Mouse (Mus musculus): ENCODE measurements at regions not wholly inside any gene's neighbourhood (a gene's known extent, or its start where the extent isn't known, plus 50 kb on each side); places are given as distances from the start of the nearest gene placed in this dataset.
A peak's percentile ranks its signal among the peaks of the same experiment; 100 is the strongest.

DNA sequence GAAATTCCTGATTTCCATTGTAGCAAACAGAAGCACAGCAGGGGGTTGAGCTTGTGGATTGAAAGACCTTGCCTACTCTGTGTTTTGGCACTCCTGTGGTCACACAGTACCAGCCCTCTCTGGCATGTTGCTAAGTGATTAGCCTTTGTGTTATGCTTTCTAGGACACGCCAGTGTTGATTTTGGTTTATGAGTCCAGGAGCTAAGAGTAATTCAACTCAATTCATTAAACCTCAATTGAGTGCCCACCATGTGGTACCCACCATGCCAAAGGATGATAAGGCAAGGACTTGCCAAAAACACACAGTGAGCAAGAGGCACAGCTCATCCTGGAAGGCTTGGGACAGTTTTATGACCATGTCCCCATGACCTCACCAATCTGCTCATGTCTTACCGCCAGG is 221.1 kb upstream of the Sox14 start:
- DNase-seq: no peak

GRCm38 (mm10) chr9:100095559-100095959 is 219.6 kb upstream of the Sox14 start:
- DNase-seq: no peak

DNA sequence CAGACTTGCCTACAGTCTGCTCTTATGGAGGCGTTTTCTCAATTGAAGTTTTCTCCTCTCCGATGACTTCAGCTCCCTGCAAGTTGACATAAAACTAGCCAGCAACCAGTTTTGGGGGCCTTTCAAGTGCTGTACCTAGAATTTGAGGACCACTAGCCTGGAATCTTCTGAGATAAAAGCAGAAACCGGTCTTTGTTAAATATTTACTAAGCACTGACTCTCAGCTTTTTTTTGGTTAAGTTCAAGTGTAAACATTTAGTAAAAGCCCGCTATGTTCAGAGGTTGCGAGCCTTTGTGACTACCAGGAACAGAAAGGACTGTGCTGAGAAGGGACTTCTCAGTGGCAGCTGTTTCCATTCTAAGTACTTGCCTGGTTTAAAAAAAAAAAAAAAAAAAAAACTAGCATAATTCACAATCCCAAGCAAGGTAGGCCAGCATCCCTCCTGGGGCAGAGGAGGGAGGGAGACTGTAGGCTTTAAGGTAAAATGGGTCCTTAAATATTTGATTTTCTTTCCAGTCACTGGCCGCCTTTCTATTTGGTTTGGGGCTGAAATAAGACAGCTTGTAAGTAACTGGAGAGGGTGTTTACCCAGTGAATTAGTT is 219.1 kb upstream of the Sox14 start:
- no peak for DNase-seq

DNA sequence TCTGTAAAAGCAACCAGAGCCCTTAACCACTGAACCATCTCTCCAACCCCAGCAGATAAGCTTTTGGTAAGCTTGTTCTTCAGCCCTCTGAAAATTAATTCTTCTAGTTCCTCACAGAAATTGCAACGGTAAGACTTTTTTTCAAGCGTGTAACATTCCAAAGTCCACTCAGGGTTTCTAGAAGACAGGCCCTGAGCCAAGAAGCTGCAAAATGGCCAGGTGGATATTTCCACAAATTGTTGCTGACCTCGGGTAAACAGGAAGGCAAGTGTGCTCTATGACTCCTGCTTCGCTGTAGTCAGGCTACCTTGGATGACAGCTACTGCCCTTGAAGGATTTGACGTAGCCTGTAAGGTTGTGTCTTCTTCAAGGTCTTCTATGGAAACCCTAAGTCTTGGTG is 195.2 kb upstream of the Sox14 start:
- DNase-seq: peak; percentile 76

- DNase-seq: peak; percentile 63
Measured at GRCm38 (mm10) chr9:100058541-100058940, 182.6 kb upstream of the Sox14 start.

DNA sequence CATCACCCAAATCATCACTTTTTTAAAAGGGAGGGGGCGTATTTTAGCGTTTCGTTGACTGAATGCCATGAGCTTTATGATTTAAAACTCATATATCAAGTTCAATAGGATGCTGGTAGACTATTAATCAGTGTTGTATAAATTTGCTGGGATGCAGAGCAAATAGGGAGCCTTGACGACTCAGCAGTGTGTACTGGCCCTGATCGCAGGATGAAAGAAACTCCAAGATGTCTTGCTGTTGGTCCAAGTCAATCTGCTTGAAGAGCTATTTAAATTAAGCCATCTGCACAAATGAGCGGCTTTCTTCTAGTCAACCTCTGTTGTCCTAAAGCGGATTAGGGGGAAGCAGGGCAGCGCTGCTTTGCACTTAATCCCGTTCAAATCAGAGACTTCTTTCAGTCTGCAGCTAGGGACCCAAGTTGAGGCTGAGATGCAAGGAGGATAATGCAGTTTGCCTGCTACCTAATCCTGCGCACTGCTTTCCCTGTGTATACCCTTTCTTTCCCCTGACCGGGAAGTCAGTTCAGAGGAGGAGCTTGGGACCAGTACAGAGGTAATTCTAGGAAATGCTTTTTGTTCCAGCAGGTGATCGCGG is 170.3 kb upstream of the Sox14 start:
- no peak for DNase-seq

DNA sequence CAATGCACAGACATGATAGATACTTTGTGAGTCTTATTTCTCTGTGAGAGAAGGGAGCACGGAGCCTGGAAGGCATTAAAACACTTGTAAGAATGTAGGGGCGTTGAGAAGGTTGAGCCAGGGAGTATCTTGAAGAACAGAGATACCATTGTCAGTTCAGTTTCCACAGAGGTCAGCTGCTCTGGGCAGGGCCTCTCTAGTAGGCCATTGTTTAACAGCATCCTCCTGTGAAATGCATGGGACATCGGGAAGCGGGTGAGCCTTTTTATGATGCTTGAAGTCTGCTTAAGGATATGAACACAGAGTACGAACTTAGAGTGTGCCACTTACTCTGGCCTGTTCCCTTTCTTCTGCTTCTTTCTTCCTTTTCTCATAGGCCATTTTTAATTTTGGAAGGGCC is 169.7 kb upstream of the Sox14 start:
- no peak for DNase-seq

DNA sequence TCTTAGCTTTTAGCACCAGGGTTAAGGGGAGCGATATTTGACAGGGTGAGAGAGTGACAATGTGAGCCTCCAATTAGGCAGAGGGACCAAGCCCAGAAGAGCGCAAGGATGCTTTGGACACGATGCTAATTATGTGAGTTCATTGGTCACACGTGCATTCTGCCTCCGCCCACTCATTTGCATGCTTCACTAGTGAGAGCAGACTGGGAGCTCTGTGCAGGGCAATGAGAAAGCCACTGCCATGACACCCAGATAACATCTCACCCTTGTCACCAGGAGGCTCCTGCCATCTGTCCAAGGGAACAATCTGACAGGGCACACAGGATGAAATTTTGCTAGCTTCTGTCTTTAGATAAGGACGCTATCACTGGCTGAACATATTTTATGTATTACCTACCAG is 165.8 kb upstream of the Sox14 start:
- DNase-seq: no peak

DNA sequence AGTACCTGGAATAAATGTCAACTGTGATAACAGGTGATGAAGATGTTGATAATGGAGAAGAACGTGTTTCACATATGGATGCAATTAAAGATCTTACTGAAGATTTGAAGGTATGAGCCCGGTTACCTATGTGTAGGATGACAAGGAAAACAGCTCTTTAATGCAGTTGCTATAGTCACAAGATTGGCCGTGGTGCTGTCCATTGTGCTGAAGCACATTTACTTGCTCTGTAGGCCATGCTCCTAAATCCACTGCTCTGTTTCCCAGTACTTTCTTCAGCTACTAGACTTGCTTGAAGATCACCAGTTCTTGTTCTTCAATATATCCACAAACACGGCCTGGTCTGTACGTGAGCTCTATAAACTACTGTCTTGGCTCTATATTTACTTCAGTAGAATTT is 147.7 kb upstream of the Sox14 start:
- no peak for DNase-seq

DNA sequence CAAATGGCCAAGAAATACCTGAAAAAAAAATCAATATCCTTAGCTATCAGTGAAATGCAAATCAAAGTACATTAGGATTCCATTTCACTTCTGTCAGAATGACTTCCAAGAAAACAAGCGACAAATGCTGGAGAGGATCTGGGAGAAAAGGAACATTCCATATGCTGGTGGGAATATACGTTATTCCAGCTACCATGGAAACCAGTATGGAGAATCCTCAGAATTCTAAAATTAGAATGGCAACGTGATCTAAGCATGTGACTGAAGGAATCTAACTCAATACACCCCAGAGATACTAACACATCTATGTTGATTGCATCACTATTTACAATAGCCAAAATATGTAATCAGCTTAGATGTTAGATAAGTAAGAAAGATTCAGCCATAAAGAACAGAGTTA is 146.1 kb upstream of the Sox14 start:
- no peak for DNase-seq

GRCm38 (mm10) chr9:99995204-99995603 is 119.2 kb upstream of the Sox14 start:
- no peak for DNase-seq

DNA sequence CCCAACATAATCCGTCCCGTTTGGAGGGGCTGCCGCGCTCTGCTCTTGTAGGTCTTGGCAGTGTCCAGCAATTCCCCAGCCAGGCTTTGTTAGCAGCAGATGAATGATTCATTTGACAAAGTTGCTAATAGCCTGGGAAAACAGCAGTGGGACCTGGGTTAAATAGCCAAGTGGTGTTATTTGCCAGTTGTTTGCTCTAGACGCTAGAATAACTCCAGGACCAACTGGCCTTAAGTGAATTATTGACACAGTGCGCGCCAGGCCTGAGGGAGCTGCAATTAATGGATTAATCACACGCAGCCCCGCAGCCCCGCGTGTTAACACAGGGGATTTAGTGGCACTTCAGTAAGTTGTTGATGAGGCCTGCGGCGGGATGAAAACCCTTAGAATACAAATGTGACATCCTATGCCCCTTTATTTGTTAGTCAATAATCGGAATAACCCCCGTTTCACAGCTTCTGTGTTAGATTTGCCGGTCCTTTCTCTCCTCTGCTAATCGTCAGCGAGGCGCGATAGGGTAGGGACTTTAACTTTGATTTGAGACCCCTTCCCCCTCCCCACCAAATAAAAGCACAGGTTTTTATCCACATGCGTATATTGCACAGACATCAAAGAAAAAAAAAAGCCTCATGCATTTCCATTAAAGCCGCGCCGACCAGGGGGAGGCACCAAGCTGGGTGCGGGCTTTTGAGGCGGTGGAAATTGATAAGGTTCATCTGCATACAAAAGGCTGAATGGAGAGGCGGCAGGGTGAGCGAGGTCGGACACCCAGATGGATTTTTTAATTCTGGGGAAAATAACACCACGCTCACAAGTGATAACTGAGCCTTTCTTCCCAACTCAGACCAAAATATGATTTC is 118.5 kb upstream of the Sox14 start:
- DNase-seq: peak; percentile 7

DNA sequence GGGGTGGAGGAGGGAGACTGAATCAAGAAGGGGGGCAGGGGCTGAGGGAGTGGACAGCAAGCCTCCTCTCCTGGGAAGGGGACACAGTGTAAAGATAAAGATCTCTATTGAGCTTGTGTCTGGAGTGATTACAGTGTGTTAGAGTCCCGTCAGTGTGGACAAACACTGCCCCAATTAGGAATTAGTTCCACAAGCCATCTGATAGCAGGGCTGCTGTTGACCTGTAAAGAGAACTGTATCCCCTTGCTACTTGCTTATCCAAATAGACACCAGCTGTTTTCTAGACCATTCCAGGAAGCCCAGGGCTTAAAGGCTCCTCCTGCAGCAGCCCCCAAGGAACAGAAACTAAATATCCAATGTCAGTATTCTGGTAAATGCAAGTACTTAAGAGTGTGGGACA is 111.4 kb upstream of the Sox14 start:
- no peak for DNase-seq

- DNase-seq: no peak
Measured at GRCm38 (mm10) chr9:99980734-99981133, 104.8 kb upstream of the Sox14 start.

DNA sequence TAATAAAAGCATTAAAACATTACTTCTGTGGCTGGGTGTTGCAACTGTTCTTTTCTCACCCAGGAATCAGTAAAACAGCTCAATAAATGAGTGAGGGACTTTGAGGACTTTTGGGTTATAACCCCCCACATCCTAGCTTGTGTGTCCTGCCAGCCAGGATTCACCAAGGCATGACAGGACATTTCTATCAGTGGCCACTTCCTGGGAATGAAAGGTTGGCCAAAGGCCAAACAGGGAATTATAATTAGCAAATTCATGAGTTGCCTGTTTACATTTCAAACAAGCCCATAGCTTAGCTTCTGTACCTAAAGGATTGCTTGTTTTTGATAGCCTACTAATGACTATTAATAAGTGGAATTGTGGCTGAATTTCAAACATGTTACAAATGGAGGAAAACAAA is 85.6 kb upstream of the Sox14 start:
- no peak for DNase-seq

DNA sequence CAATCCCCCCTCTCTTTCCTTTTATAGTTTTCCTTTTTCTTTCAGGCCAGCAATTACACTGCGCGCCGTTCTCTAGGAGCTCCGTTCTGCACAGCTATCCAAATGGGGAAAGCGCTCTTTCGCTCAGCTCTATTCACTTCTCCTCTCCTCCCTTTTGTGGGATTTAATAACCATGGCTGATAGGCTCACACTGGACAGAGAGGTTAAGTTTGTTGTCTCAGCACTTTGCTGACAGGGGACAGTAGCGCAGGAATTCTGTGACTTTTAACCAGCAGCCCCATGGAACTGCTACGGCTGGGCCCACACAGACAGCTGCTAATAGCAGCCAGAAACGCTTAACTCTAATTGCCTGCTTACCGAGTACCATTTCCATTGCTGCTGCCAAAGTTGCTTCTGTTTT is 78.8 kb upstream of the Sox14 start:
- DNase-seq: no peak

- no peak for DNase-seq
Measured at GRCm38 (mm10) chr9:99954038-99954618, 78.2 kb upstream of the Sox14 start.

Data from kidney, adult 9 months (tissue).